Mouse (Mus musculus) left cerebral cortex, adult 6 months (tissue): ENCODE data around the gene Slc12a1. TPM values are rescaled to one million over a fixed set of nuclear protein-coding genes. Genes with fewer than 3 reads are reported as not detected.

Source experiments
- long read RNA-seq, 2 experiments: library from polyadenylated mRNA; unstranded; transcript quantifications; one replicate each; pipeline ENCODE4 v2.0.0; 2019 to 2020
- polyA plus RNA-seq: library from polyadenylated mRNA; unstranded; fragments of <200 nt; fragmentation: Nextera tagmentation; gene quantifications from 2 replicates; pipeline ENCODE4 v1.2.3, GENCODE M21; 2021

Gene Slc12a1
- polyA plus RNA-seq, result not detected in 2 replicates
- long read RNA-seq, experiment 1, partial matches to known transcripts, result 1 of 1 reads
- long read RNA-seq, experiment 1, other reads (novel, unspliced or antisense), result 0 of 1 reads
- long read RNA-seq, experiment 2, result 0 reads

GRCm38 (mm10) chr2:125152388-125152787 is at the start of gene Slc12a1:
Gene Slc12a1 (plus strand): TSS chr2:125152505.

GRCm38 (mm10) chr2:125123477-125123852 is 28.8 kb upstream of the Slc12a1 start, which contains the start of gene Myef2:
Gene Myef2 (minus strand): TSS chr2:125123661.

GRCm38 (mm10) chr2:125135903-125136811 is 16.1 kb upstream of the Slc12a1 start, which contains the start of gene Ctxn2:
Gene Ctxn2 (plus strand): TSS chr2:125136692.

GRCm38 (mm10) chr2:125247108-125247961 is 95.0 kb downstream of the Slc12a1 start, which contains the start of gene Dut:
Gene Dut (plus strand): TSS chr2:125247190.

Other genes starting within 250 kb of the Slc12a1 start
- gene Slc24a5, start 84.4 kb upstream of the Slc12a1 start, polyA plus RNA-seq, result 0.18 and 0.70 TPM in 2 replicates
- gene Myef2, start 28.8 kb upstream of the Slc12a1 start, polyA plus RNA-seq, result 42.9 and 48.2 TPM in 2 replicates
- gene Ctxn2, start 15.8 kb upstream of the Slc12a1 start, polyA plus RNA-seq, result 29.2 and 36.0 TPM in 2 replicates
- 47.4 and 48.8 TPM in 2 replicates for gene Dut, start 94.7 kb downstream of the Slc12a1 start, polyA plus RNA-seq